Mouse (Mus musculus) embryo, embryonic 9.5 days (tissue): ENCODE measurements around the gene Pcca.

ENCODE experiments used
- DNase-seq: peaks from one replicate; pipeline ENCODE4 v3.0.0-alpha.2; 2017; ENCODE audit errors: extremely low spot score

The Pcca gene

DNA sequence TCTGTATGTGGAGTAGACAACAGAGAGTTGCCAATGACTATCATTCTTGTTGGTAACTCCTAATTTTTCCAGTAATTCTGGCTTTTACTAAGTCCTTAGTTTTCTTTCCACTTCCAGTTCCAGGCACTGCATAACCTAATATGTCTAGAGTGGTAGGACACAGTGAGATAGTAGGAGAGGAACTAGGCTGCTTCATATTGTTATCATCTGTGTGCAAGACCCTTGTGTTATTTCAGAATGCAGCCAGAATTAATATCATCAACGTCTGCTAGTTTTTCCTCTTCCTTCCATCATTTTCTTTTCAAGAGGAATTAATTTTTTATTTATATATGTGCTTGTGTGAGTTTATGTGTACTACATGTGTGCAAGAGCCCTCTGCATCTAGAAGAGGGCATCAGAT lies 114.1 kb downstream of the Pcca start:
- no peak for DNase-seq

DNA sequence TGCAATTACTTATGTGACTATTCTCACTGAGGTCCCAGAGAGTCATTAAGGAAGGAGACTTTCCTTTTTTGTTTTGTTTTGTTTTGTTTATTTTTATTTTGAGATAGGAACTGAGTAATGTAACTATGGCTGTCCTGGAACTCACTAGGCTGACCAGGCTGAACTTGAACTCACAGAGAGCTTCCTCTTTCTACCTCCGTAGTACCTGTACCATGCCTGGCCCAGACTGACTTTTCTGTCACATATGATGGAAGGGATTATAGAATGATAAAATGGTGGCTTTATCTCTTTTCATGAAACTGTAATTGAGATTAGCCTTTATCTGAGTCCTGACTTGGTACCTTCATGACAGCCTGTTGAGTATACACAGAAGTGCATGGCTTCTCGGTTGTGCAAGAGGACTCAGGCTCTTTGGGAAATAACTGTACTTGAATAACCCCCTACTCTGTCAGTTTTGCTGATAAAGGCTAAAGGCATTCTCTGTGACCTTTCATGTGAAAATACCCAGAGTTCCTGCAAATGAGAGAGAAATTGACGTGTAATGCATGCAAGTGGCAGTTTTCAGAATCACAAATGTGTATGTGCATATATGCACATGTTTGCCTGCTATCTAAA lies 115.3 kb downstream of the Pcca start:
- no peak for DNase-seq

DNA sequence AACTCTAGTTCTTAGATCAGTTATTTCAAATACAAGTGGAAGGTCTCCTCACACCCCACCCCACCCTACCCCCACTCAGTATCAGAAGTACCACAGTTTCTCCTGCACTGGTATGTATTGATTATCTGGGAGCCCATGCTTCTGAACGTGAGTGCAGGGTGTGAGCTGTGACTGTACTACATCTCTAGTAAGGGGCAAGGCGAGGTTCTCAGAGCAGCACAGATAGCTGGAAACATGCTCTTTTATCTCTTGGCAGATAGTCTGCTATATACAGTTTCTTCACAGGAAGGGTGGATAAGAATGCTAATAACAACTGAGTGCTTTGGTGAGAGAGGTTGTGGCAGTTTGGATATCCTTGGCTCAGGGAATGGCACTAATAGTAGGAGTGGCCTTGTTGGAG lies 117.6 kb downstream of the Pcca start:
- DNase-seq: no peak

DNA sequence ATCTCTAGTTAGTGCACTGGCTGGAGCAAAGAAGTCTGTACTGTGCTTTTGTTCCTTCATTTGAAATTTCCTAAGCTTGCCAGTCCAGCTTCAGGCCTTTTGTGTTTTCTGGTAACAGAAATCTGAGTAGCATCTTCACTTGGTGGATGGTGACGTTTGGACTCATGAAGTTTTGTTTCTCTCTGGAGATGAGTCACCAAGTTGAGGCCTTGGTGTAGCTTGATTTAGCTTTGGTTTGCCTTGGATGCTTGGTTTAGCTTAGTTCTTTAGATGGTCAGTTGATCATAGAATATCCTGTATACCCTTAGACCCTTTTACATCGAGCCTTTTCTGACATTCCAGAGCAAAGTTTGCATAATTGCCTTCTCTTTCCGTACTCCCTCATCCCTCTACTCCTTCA lies 141.5 kb downstream of the Pcca start:
- no peak for DNase-seq

DNA sequence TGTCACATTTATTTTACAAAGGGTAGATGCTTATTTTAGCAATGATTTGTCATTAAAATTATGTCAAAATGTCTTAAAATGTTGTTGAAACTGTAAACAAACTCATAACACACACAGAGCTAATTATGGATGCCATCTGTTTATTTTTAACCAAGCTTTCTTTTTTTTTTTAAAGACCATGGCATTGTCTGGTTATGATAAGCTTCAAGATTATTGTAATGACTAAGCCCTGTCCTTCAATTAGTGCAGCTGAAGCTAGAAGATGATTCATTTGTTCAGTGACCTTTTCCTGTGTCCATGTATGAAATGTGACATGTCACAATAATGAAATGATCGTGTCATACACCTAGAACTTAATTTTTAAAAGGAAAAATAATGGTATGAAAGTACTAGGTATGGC lies 149.5 kb downstream of the Pcca start:
- DNase-seq: no peak

DNA sequence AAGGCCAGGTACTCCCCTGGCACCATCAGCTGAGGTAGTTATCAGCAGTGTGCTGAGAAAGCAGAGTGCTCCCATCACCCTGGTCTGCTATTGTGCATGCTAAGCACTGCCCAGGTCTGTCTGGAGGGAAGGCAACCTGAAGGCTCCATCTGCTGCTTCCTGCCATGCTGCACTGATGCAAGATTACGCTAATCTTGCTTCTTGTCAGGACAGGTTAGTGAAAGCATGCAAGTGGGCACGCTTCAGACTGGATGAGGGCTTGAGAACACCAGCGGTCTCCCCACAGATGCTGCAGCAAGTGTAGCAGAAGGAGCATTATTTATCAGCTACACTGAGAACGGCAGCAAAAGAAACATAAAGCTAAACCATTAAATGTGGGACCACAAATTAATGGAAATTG lies 150.1 kb downstream of the Pcca start:
- DNase-seq: no peak

DNA sequence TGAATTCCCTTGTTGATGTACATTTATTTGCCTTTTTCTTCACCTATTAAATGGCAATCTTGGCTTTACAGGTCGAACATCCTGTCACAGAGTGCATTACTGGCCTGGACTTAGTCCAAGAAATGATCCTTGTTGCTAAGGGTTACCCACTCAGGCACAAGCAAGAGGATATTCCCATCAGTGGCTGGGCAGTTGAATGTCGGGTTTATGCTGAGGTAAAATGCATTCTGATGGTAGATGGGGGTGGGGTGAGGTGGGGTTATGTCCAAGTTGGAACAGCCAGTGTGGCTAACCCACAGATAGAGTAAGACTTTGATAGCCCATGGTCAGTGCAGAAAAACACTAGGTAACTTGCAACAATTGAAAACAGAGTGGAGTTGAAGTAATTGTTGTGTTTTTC lies 150.7 kb downstream of the Pcca start:
- no peak for DNase-seq

DNA sequence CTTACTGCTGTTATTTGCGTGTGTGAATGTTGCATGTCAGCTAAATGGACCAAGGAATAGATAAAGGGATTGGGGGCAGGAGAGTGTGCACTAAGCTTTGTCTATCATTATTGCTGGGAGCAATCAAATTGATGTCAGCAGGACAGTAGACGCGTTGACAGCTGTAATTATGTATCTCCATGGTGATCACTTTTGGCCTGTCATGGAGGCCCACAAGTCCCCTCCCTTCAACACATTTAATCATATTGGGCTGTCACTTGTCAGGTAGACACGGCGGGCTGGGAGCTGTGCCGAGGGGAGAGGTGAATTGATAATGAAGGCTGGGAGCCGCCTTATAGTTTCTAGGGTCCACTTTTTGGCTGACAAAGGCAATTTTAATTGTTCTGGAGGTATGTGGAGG lies 153.3 kb downstream of the Pcca start:
- DNase-seq: no peak

DNA sequence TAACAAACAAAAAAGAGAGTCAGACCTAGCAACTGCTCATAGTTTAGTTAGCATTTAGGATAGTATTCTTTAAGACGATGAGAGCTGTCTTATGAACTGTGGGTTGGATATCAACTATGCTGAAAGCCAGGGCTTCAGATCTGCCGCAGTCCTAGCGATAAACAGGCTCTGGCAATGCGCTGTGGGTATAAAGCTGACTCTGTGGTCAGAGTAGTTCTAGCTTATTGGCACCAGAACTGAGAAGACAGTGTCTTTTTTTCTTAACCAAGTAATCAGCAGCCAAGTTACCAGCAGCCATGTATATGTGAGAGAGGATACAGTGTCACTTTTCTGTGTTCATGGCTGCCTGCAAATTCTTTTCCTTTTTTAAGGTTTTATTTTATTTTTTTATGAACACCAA lies 154.3 kb downstream of the Pcca start:
- DNase-seq: no peak

DNA sequence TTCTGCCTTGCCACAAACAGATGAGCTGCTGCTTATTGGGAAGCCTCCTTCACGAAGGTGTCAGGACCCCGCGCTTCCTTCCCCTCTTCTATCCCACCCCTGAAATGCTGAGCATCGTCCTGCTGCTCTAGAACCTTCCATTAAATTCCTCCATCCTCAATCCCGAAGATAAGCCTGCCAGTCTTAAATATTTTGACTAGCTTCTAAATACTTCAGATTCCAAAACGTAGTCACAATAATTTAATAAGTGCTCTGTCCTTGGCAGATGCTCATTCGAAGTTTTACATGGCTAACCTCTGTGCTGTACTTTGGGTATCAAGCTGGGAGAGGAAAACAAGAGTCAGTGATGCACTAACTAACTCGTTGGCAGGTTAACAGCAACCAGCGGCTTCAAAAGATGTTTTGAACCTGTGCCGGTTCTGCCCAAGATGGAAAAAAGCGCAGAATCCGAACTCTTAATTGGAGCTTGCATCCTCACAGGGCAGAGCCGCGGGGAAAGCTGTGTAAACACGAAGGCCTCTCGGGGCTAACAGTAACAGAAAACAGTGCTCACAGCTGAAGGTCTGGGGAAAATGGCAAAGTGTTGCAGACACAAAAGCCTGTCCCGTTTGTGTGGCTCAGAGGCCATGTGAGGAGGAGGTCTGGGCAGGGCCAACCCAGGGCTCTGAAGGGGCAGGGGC lies 155.2 kb downstream of the Pcca start:
- DNase-seq: no peak

DNA sequence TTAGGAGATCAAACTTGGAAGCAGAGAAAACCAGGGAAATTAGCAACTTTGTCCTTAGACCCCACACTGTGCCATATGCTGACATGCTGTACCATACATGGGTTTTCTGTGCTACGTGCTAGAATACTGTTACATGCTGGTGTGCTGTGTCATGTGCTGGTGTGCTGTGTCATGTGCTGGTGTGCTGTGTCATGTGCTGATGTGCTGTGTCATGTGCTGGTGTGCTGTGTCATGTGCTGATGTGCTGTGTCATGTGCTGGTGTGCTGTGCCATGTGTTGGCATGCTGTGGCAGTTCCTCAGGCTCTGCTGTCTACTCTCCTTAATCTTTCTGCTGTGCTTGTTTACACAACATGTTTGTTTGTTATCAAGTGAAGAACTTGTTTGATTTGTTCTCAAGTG lies 157.4 kb downstream of the Pcca start:
- DNase-seq: no peak

DNA sequence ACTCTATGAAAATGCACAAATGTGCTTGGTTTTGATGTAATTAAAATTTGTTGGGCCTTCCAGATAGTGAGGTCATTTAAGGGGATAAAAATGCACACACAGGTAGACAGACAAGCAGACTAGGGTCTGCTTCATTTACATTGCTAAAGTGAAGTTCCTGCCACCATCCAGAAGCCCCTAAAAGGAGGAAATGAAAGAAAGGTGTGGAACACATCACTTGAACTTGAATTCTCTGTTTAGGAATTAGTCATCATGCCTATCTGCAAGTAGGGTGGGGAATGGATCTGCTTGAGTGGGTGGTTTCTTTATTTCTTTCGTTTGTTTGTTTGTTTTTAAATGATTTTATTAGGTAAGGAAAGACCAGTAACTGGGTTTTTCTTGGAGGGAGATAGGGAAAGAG lies 166.2 kb downstream of the Pcca start:
- no peak for DNase-seq

DNA sequence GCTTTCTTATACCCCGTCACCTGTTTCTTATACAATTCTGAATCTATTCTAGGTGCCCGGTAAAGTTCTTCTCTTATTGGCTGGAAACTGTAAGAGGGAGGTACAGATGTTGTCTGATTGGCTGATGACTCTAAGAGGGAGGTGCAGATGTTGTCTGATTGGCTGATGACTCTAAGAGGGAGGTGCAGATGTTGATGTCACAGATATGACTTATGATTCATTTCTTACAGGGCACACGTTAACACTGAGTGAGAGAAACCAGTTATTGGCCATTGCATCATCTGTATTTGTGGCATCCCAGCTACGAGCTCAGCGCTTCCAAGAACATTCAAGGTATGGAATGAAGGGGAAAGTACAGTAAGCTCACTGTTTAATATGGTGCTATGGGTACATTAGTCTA lies 179.7 kb downstream of the Pcca start:
- no peak for DNase-seq

DNA sequence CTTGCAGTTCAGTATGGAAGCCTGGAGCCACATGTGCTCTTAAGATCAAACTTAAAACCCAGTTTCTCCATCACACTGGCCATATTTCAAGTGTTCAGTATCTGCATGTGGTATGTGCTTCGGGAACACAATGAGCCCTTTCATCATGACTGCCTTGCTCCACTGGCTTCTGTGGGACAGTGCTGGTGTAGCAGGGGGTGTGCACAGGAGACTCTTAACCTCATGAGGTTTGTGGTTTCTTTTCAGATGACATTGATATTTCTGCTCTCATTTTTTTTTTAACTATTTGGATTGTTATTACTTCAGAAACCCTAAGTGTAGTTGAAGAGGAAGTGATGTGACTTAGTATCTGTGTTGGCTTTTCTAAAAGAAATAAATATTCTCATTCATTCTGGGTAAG lies 180.8 kb downstream of the Pcca start:
- no peak for DNase-seq

DNA sequence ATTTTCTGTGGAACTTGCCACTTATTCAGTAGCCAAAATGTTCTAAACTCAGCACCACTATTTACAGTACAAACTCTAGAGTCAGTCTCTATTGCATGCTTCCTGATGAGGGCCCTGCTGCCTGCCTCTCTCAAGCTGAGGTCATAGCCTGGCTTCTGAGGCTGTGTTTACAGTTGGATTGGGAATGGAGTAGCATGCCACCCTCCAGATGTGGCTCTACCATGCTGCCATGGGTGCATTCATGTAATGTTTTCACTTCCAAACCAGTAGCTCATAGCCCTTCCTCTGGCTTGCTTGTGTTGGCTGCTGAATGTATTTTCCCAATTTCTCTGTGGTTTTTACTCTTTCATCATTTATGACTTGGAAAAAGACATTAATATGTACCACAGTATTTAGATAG lies 181.9 kb downstream of the Pcca start:
- no peak for DNase-seq

DNA sequence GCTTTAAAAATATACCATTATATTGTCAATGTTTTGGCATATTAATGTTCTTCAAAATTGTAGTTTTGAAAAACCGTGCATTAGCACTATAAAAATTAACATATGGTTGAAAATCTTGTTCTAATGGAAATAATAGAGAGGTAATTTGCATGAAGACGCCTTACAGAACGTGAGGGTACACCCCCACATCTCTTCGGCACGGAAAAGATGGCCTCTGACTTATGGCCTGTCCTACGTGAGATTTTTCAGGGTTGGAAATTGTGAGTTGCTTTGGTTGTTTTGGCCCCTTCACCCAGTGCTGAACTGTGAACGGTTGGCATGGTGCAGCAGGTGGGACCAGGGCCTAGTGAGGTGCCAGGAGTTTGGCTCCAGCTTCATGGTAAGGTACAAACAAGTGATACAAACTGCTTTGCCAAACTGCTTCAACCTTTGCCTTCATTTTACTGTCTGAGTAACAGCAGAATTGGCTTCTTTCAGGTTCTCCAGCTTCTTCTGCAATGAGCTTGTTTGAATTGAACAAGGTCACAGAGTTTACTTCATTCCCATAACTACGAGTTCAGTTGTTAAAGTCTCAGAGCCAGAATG lies 185.5 kb downstream of the Pcca start:
- DNase-seq: no peak

DNA sequence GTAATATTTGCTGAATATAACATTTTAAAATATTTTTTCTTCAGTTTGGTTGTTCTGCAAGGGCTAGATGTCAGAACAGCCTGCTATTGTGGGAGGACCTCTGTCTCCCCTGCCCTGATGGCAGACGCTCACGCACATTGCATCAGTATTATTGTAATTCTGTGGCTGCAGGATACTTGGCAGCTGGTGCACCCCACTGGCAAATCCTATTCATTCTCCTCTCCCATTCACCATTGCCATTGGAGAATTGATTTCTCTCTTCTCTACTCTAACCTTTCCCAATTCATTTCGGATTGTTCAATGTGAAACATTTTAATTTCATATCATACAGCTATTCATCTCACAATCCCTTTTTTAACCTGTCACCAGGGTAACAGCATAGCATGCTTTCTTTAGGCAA lies 186.9 kb downstream of the Pcca start:
- no peak for DNase-seq

DNA sequence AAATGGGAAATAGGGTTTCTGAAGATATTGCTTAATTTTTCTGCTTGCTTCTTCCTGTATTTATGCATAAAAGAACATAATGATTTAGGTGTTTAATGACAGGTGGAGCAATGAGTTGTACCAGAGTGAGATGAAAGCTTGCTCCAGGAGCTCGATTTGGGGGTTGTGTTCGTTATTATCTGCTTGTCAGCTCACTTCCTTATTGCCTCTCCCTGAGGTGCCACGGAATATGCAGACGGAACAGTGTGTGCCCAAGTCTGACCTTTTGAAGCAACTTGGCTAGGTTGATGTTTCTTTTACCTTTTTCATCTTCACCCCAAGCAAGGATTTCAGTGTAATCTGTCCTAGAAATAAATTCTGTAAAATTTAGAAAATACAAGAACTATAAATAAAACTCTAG lies 187.6 kb downstream of the Pcca start:
- DNase-seq: no peak

DNA sequence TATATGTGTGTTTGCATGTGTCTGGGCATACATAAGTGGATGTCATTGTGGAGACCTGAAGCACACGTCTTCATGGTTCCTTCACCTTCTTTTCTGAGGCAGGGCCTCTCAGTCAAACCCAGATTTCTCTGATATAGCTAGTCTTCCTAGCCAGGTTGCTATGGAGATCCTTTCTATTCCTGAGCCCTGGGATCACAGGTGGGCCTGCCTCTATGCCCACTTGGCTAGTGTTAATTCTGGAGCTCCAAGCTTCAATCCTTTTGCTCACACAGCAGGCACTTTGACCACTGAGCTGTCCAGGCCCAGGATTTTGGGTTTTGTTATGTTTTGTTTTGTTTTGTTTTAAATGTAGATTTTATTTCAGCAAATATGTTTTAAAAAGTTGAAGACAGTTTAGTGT lies 192.3 kb downstream of the Pcca start:
- DNase-seq: no peak

DNA sequence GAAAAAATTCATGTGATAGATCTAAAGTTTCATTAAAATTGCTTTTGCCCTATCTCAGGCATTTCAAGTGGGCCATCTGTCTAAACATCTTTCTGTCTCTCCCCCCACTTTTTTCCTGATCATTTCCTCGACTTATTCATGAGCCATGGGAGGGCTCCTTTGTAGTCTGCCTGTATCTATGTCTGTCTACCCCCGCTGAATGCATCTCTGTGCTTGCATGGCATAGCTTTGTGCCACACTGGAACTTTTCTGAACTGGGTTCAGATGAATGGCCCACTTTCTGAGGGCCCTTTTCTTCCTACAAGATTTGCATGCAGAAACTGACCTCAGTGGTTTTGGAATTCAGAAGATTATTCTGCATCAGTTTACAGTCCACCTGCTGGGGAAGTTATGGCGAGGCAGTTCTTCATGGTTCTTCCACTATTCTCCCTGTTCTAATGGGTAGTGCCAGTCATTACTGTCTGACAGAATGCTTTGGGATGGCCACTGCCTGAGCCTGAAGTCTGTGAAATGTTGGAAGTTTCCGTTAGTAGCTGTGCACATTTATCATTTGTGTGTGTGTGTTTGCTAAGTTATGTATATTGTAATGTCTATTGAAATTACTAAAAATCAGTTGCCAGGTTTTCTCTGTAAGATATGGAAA lies 195.4 kb downstream of the Pcca start:
- DNase-seq: no peak

DNA sequence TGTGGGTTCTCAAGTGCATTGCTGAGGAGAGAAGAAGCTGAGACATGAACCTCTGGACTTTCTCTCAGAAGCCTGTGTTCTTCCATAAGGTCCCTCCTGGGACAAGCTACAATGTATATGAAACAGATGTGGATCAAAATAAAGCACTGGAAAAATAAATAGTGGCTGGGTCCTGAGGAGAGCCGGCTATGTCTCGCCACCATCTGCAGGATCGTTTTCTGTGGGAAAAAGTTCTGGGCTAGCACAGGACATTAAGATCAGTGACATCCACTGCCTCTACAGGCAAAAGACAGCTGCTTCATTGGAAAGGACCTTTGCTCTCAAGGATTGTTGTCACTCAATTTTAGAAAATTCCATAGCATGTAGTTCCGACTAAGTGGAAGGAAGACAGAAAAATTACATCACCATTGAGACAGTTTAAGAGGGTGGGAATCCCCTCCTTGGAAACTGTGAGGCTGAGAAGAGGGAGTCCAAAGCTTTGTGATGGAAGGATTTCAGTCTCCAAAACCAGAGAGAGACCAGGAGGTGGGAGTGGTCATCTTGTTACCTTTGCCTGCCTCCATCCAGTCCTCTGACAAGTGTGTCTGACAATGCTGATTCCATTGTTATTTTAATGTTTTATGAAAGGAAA lies 196.9 kb downstream of the Pcca start:
- DNase-seq: no peak

DNA sequence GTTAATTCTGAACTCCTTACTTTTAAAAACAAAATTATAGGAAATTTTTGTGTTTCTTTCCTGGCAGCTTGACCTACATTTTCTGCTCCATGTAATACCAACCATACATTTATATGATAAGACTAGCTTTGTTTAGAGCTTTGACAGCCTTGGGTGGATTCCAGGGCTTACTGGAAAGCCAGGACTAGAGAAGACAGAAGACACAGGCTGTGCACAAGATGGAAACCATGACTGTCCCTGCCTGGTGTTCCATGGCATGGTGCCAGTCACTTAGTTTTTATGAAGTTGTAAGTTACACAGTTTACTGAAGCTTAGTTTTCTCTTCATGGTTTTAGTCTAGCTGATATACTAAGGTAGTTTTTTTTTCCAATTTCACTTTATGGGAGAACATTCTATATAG lies 202.7 kb downstream of the Pcca start:
- DNase-seq: no peak
